Mouse (Mus musculus) cerebellum, postnatal 25 days (tissue): ENCODE data around the gene Rnf149.
A peak's percentile ranks its signal among the peaks of the same experiment; 100 is the strongest.

Experiments
- DNase-seq, 2 experiments: peaks; one replicate each; pipeline ENCODE4 v3.0.0; 2021; ENCODE audit warnings: mixed read lengths in 2 of 2

Gene Rnf149

DNA sequence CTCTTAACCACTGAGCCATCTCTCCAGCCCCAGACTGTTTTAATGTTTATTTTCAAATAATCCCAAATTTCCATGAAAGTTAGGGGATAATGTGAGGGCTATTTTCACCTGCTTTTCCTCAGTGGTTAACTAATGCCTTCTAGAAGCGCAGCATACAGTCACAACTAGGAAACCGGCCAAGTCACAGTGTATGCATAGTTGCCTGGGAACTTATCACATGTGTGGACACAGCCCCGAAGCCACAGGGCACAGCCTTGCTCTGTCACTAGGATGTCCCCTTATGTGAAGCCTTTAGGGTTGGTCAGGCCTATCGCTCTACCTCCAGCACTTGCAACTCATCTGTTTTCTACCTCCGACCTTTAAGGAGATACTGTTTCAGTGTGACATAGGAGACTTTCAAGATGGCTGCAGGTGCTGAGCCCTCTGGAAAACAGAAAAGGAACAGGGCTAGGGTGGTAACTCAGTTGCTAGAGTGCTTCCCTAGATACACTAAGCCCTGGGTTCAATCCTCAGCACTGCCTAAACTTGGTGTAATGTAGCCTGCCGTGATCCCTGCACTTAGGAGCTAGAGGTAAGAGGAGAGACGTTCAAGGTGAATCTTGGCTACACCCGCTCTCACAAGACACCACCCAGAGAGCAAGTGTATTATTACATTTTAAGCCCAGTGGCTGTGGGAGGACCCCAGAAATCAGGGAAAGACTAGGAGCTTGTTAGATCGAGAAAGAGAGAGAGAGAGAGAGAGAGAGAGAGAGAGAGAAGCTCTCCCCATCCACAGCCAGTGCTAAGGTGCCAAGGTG lies 50.6 kb downstream of the Rnf149 start:
- no peak for DNase-seq

DNA sequence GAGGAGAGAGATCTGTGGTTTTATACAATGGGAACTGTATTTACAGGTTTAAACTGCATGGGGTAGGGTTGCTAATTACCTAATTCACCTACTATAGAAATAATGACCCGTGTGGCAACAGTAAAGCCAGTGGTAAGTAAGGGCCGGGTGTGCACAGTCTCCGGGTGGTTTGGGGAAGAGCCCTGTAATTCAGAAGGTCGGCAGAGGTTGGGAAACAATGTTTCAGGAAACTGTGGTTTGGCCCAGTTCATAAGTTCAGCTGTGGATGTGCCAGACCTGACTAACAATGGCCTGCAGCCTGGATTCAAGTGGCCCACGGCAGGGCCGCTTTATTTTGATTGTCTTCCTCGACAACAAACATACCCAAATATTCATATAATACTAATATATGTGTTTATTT lies 51.4 kb downstream of the Rnf149 start:
- DNase-seq = no peak

DNA sequence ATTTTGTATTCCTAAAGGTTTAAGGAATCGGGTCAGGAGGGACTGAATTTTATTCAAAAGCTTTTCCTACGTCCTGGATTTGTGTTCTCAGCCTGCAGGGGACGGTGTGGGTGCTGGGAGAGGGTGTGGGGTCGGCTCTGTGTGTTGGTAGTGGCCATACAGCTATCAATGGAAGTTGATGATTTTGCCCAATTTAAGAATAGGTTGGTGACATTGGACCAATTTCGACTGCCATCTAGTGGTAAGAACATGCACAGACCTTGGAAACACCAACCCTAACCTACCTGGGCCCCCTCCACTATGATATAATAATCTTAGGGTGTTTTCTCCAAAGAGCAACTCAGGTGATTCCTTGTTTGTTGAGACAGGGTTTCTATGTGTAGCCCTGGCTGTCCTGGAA lies 54.7 kb downstream of the Rnf149 start:
- DNase-seq = peak; percentile 49 to 61

DNA sequence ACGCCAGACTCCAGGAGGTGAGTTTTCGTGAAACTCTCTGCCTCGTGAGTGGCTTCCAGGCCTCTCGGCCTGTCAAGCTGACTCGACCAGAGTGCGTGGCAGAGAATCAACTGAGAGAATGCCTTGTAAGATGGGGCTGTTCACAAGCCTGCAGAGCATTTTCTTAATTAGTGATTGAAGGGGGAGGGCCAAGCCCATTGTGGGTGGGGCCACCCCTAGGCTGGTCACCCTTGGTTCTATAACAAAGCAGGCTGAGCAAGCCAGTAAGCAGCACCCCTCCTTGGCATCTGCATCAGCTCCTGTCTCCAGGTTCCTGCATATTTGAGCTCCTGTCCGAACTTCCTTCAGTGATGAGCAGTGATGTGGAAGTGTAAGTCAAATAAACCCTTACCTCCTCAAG lies 55.9 kb downstream of the Rnf149 start:
- DNase-seq = no peak

DNA sequence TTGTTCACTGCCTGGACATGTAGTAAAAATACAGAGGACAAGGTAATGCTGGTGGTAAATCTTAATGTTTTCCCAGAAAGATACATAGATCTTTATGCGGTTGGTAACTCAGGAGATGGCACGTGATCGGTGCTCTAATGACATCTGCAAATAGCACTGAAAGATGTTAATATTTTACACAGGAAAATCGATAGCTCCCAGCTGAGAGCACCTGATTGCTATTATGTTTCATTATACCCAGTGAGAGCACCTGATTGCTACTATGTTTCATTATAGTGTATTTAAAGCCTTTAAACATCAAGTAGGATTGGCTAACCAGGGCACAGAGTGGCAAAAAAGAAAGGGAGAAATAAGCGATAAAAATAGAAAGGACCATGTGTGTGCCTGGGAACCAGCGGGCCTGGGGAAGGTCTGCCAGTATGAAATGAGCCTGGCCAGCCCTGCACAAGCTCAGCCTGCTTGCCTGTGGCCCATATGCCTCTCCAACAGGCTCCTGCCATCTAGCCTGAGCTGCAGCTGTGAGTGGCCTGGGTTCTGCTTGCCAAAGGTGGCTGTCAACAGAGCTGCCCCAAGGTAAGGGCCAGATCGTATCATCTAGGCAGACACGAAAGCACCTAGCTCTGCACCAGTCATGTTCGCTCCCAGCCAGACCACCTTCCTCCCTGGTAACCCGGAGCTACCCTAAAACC lies 61.8 kb downstream of the Rnf149 start:
- peak; percentile 78 to 82 for DNase-seq

DNA sequence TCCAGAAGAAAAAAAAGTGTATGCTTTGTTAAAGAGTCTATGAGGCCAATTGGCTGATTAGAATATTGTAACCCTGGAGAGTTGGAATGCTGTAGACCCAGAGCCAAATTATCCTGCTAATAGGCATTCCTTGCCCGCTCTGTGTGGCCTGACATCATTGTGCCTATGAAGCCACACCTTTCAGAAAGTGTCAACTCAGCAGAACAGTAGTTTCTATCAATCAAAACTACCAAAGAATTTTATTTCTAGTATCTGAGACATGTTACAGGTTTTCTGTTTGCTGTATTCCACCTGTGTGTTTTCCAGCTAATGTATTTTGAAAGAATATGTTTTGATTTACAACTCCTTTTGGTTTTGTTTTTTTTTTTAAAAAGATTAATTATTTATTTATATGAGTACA lies 65.0 kb downstream of the Rnf149 start:
- DNase-seq = no peak

DNA sequence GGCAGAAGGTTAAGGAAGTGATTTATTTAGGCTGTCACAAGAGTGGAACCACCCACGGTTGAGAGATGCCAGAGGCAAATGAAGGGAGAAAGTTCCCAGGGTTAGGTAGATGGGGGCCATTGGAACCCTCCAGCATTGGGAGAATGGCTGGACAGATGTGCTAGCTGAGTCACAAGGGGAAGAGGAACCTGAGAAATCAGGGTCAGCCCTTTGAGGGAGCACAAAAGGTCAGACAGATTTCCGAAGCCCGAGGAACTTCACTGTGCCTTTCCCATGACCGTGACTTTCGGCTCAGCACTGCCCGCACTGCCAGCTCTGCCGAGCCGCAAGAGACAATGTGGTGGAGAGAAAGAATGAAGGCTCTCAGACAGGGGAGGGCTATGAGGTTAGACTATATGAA lies 65.4 kb downstream of the Rnf149 start:
- DNase-seq = no peak

DNA sequence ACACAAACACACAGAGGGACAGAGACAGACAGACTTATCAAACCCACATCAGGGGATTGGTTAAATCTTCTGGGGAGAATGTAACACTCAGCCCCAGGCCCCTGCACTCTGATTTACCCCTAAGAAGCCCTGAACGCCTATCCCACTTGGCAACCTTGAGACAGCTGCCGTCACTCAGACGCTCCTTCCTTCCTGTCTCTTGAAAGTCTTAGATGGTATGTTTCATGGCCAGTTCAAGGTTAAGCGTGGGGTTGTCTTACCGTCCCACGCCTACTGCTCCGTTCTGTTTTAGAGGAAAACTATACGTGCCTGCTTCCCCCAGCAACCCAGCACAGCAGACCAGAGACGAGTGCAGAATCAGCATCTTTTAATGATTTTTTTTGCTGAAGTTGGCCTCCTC lies 71.6 kb downstream of the Rnf149 start:
- DNase-seq = no peak

DNA sequence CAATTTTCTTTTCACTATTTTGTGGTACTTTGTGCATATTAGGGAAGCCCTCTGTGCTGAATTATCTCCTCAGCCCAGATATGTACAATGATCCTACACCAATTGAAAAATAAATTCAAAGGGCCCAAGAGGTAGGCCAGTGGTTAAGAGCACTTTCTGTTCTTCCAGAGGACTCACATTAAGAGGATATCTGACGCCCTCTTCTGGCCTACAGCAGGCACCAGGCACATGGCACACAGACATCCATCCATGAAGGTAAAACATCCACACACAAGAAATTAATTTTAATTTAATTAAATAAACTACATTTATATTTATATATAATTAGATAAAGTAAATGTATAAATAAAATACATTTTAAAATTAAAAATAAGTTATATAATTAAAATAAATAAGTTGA lies 72.9 kb downstream of the Rnf149 start:
- DNase-seq = peak in 1 of 2 experiments; percentile 50

DNA sequence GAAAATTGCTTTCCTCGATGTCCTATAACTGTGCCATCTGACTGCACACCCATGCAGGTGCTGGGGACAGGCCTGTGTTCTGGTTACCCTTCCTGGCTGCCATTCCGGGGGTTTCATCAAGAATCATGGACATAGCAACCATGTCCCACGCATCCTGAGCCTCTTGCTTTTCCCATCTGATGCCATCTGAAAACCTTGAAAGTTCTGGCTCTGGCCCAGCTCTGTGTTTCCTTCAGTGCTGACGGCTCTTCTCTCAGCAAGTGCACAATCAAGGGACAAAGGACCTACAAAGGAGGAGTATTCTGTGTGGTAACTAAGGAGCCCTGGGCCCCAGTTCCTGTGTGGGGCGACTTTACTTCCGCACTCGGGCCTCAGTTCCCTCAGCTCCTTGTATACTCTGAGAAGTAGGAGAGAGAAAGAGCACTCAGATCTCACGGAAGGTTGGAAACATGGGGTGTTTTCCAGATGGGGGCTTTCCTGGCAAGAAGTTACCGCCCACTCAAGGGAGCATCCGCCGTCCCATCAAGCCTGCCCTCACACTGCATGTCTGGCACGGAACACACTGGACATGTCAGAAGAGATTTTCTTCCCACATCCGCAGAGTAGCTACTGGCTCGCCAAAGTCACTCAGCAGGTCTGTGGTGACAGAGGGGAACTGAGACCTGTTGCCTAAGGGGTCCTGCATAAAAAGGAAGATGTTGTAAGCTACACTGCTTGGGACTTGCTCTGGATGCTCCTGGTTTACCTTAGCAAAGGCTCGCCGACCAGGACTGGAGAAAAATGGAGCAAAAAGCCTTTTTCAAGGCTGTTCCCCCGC lies 74.2 kb downstream of the Rnf149 start:
- peak in 1 of 2 experiments; percentile 17 for DNase-seq
